Mouse (Mus musculus) layer of hippocampus, adult 9-11 months (tissue): Measurements from ENCODE around the gene Nphp4.

ENCODE experiments used
- DNase-seq: peaks from one replicate; pipeline ENCODE4 v3.0.0; 2022

The Nphp4 gene

GRCm38 (mm10) chr4:152476427-152477023 lies at the start of gene Nphp4:
Gene Nphp4, plus strand, starts transcription at chr4:152476706.
- peak; percentile 53 for DNase-seq

- DNase-seq, result no peak
Measured at GRCm38 (mm10) chr4:152428259-152428658, 48.2 kb upstream of the Nphp4 start.

GRCm38 (mm10) chr4:152432308-152432707 lies 44.2 kb upstream of the Nphp4 start:
- peak; percentile 52 for DNase-seq

GRCm38 (mm10) chr4:152434836-152435235 lies 41.7 kb upstream of the Nphp4 start:
- DNase-seq, result peak; percentile 88

GRCm38 (mm10) chr4:152435255-152435654 lies 41.3 kb upstream of the Nphp4 start:
- peak; percentile 73 for DNase-seq

- no peak for DNase-seq
Measured at GRCm38 (mm10) chr4:152440882-152441281, 35.6 kb upstream of the Nphp4 start.

GRCm38 (mm10) chr4:152441536-152441935 lies 35.0 kb upstream of the Nphp4 start:
- DNase-seq, result no peak

GRCm38 (mm10) chr4:152446178-152446577 lies 30.3 kb upstream of the Nphp4 start:
- no peak for DNase-seq

GRCm38 (mm10) chr4:152447731-152448665 lies 28.5 kb upstream of the Nphp4 start:
- DNase-seq, result peak; percentile 57

- DNase-seq, result no peak
Measured at GRCm38 (mm10) chr4:152448666-152449018, 27.9 kb upstream of the Nphp4 start.

GRCm38 (mm10) chr4:152451371-152451770 lies 25.1 kb upstream of the Nphp4 start:
- no peak for DNase-seq

- peak; percentile 95 for DNase-seq
Measured at GRCm38 (mm10) chr4:152453079-152453478, 23.4 kb upstream of the Nphp4 start.

- no peak for DNase-seq
Measured at GRCm38 (mm10) chr4:152454153-152454552, 22.4 kb upstream of the Nphp4 start.

GRCm38 (mm10) chr4:152456609-152457008 lies 19.9 kb upstream of the Nphp4 start:
- peak; percentile 83 for DNase-seq

GRCm38 (mm10) chr4:152457673-152458072 lies 18.8 kb upstream of the Nphp4 start:
- no peak for DNase-seq

- DNase-seq, result no peak
Measured at GRCm38 (mm10) chr4:152462516-152462915, 14.0 kb upstream of the Nphp4 start.

GRCm38 (mm10) chr4:152463147-152463546 lies 13.4 kb upstream of the Nphp4 start:
- DNase-seq, result no peak

- no peak for DNase-seq
Measured at GRCm38 (mm10) chr4:152465116-152465515, 11.4 kb upstream of the Nphp4 start.

- no peak for DNase-seq
Measured at GRCm38 (mm10) chr4:152466601-152467000, 9.9 kb upstream of the Nphp4 start.

GRCm38 (mm10) chr4:152467951-152468350 lies 8.6 kb upstream of the Nphp4 start:
- DNase-seq, result peak; percentile 92

- peak; percentile 80 for DNase-seq
Measured at GRCm38 (mm10) chr4:152475941-152476340, 565 bp upstream of the Nphp4 start.

- no peak for DNase-seq
Measured at GRCm38 (mm10) chr4:152477106-152477465, 580 bp downstream of the Nphp4 start.

- DNase-seq, result peak; percentile 100
Measured at GRCm38 (mm10) chr4:152477466-152478223, 1.1 kb downstream of the Nphp4 start, which contains the start of gene Kcnab2. Gene Kcnab2, minus strand, starts transcription at chr4:152477871.

- no peak for DNase-seq
Measured at GRCm38 (mm10) chr4:152478224-152478567, 1.7 kb downstream of the Nphp4 start.
